Mouse (Mus musculus): ENCODE measurements around the gene Olfr141. TPM values are rescaled to one million over a fixed set of nuclear protein-coding genes. Genes with fewer than 3 reads are reported as not detected.

The Olfr141 gene
- polyA plus RNA-seq (2015; fragmentation: Illumina TruSeq; extraction: RNeasy Lipid Tissue Mini Kit (QIAGEN cat#74804); ENCODE audit: insufficient read depth, low replicate concordance) = not detected

GRCm38 (mm10) chr2:86809918-86810317 lies at the start of gene Olfr141:
Olfr141 (minus strand) TSS chr2:86810018.

DNA sequence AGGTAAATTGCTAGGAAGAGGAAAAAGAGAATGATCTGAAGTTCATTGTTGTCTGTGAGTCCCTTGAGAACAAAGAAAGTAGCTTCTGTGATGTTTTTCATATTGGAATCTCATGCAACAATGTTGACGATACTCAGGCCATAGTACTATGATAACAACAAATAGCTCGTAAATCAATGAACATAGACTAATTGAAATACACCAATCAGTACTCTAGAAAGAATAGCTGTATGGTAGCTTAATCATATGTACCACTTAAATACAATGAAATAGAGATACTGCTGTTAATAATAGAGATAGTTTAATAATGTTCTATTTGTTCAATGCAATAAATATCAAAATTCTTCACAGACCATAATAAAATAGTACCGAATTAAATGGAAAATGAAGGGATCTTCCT lies 41.8 kb upstream of the Olfr141 start, which contains the start of gene Olfr1095:
TSS of gene Olfr1095 (minus strand) at position 101 of the 400 bp plus-strand sequence.

DNA sequence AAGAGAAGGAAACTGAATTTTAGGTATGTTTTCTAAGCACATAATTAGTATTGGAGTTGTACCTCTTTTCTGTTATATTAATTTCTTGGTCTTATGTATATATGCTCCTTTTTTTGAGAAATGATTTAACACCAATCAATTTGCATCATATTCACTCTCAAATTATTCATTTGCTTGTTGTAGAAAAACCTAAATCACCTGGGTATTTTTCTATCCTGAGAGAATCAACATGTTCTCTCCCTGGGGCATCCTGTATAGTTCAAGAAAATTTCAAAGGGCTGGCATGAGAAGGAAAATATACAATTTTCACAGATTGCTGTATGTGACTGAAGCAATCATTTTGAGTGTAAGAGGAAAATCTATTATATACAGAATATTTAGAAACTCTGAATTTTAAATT lies 14.5 kb upstream of the Olfr141 start, which contains the start of gene Olfr1094:
TSS of gene Olfr1094 (plus strand) at position 301 of the 400 bp plus-strand sequence.

DNA sequence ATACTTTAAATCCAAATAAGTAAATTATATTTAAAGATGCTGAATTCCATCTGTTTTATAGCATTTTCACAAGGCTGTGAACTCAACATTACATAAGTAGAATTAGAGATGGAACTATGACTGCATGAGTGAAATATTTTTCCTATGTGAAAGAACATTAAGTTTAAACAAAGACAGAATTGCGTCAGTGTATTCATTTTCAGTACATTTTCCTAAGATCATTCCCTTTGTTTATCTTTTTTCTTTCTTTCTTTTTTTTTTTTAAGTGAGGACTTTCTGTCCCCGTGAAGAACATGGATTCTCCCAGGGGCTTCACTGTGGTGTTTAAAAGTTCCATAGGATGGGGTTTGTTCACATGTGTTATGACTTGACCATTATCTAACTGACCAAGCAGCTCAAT lies 27.6 kb downstream of the Olfr141 start, which contains the start of gene Olfr1093:
TSS of gene Olfr1093 (plus strand) at position 301 of the 400 bp plus-strand sequence.

GRCm38 (mm10) chr2:86758893-86759292 lies 50.9 kb downstream of the Olfr141 start, which contains the start of gene Olfr1090:
Olfr1090 (minus strand) TSS chr2:86758993.

Other genes with a start within 250 kb of the Olfr141 start
- gene Olfr1082, start 211.1 kb downstream of the Olfr141 start, polyA plus RNA-seq (2015; fragmentation: Illumina TruSeq; extraction: RNeasy Lipid Tissue Mini Kit (QIAGEN cat#74804); ENCODE audit: insufficient read depth, low replicate concordance) = not detected
- not detected for gene Olfr1084, start 170.3 kb downstream of the Olfr141 start, polyA plus RNA-seq (2015; fragmentation: Illumina TruSeq; extraction: RNeasy Lipid Tissue Mini Kit (QIAGEN cat#74804); ENCODE audit: insufficient read depth, low replicate concordance)
- gene Olfr1085, start 148.0 kb downstream of the Olfr141 start, polyA plus RNA-seq (2015; fragmentation: Illumina TruSeq; extraction: RNeasy Lipid Tissue Mini Kit (QIAGEN cat#74804); ENCODE audit: insufficient read depth, low replicate concordance) = not detected
- not detected for gene Olfr1086, start 129.9 kb downstream of the Olfr141 start, polyA plus RNA-seq (2015; fragmentation: Illumina TruSeq; extraction: RNeasy Lipid Tissue Mini Kit (QIAGEN cat#74804); ENCODE audit: insufficient read depth, low replicate concordance)
- gene Olfr1087, start 111.6 kb downstream of the Olfr141 start, polyA plus RNA-seq (2015; fragmentation: Illumina TruSeq; extraction: RNeasy Lipid Tissue Mini Kit (QIAGEN cat#74804); ENCODE audit: insufficient read depth, low replicate concordance) = not detected
- gene Olfr1089, start 76.3 kb downstream of the Olfr141 start, polyA plus RNA-seq (2015; fragmentation: Illumina TruSeq; extraction: RNeasy Lipid Tissue Mini Kit (QIAGEN cat#74804); ENCODE audit: insufficient read depth, low replicate concordance) = not detected
- not detected for gene Olfr1090, start 51.0 kb downstream of the Olfr141 start, polyA plus RNA-seq (2015; fragmentation: Illumina TruSeq; extraction: RNeasy Lipid Tissue Mini Kit (QIAGEN cat#74804); ENCODE audit: insufficient read depth, low replicate concordance)
- not detected for gene Olfr1093, start 27.5 kb downstream of the Olfr141 start, polyA plus RNA-seq (2015; fragmentation: Illumina TruSeq; extraction: RNeasy Lipid Tissue Mini Kit (QIAGEN cat#74804); ENCODE audit: insufficient read depth, low replicate concordance)
- not detected for gene Olfr1094, start 14.6 kb upstream of the Olfr141 start, polyA plus RNA-seq (2015; fragmentation: Illumina TruSeq; extraction: RNeasy Lipid Tissue Mini Kit (QIAGEN cat#74804); ENCODE audit: insufficient read depth, low replicate concordance)
- not detected for gene Olfr1095, start 41.7 kb upstream of the Olfr141 start, polyA plus RNA-seq (2015; fragmentation: Illumina TruSeq; extraction: RNeasy Lipid Tissue Mini Kit (QIAGEN cat#74804); ENCODE audit: insufficient read depth, low replicate concordance)
- gene Gm13723, start 64.8 kb upstream of the Olfr141 start, polyA plus RNA-seq (2015; fragmentation: Illumina TruSeq; extraction: RNeasy Lipid Tissue Mini Kit (QIAGEN cat#74804); ENCODE audit: insufficient read depth, low replicate concordance) = not detected
- gene Olfr1097, start 82.2 kb upstream of the Olfr141 start, polyA plus RNA-seq (2015; fragmentation: Illumina TruSeq; extraction: RNeasy Lipid Tissue Mini Kit (QIAGEN cat#74804); ENCODE audit: insufficient read depth, low replicate concordance) = not detected
- gene Olfr1098, start 114.5 kb upstream of the Olfr141 start, polyA plus RNA-seq (2015; fragmentation: Illumina TruSeq; extraction: RNeasy Lipid Tissue Mini Kit (QIAGEN cat#74804); ENCODE audit: insufficient read depth, low replicate concordance) = not detected
- gene Olfr1099, start 150.7 kb upstream of the Olfr141 start, polyA plus RNA-seq (2015; fragmentation: Illumina TruSeq; extraction: RNeasy Lipid Tissue Mini Kit (QIAGEN cat#74804); ENCODE audit: insufficient read depth, low replicate concordance) = not detected
- not detected for gene Olfr1100, start 169.9 kb upstream of the Olfr141 start, polyA plus RNA-seq (2015; fragmentation: Illumina TruSeq; extraction: RNeasy Lipid Tissue Mini Kit (QIAGEN cat#74804); ENCODE audit: insufficient read depth, low replicate concordance)
- not detected for gene Olfr1101, start 181.2 kb upstream of the Olfr141 start, polyA plus RNA-seq (2015; fragmentation: Illumina TruSeq; extraction: RNeasy Lipid Tissue Mini Kit (QIAGEN cat#74804); ENCODE audit: insufficient read depth, low replicate concordance)
- not detected for gene Olfr1102, start 188.4 kb upstream of the Olfr141 start, polyA plus RNA-seq (2015; fragmentation: Illumina TruSeq; extraction: RNeasy Lipid Tissue Mini Kit (QIAGEN cat#74804); ENCODE audit: insufficient read depth, low replicate concordance)
- gene Olfr1104, start 217.1 kb upstream of the Olfr141 start, polyA plus RNA-seq (2015; fragmentation: Illumina TruSeq; extraction: RNeasy Lipid Tissue Mini Kit (QIAGEN cat#74804); ENCODE audit: insufficient read depth, low replicate concordance) = not detected
- gene Olfr1105, start 226.5 kb upstream of the Olfr141 start, polyA plus RNA-seq (2015; fragmentation: Illumina TruSeq; extraction: RNeasy Lipid Tissue Mini Kit (QIAGEN cat#74804); ENCODE audit: insufficient read depth, low replicate concordance) = not detected
- gene Olfr1106, start 242.3 kb upstream of the Olfr141 start, polyA plus RNA-seq (2015; fragmentation: Illumina TruSeq; extraction: RNeasy Lipid Tissue Mini Kit (QIAGEN cat#74804); ENCODE audit: insufficient read depth, low replicate concordance) = not detected